Mouse (Mus musculus) inflammation-experienced regulatory T-cells, adult 6 months (primary cell): ENCODE results near the gene Slc35a2. TPM values are rescaled to one million over a fixed set of nuclear protein-coding genes. Genes with fewer than 3 reads are reported as not detected.
"Not testable (repeated sequence)": the region's sequence is repeated elsewhere in the genome, so short reads cannot be mapped to it uniquely, and the experiment has no call there.

Experiments
- ATAC-seq: one replicate; pipeline ENCODE4 v1.8.0; 2017
- polyA plus RNA-seq, 3 experiments: library from polyadenylated mRNA; unstranded; fragments of 100-300 nt; shearing (Covaris generic); gene quantifications; one replicate each; pipeline ENCODE4 v1.2.1; 2017

The Slc35a2 gene
- polyA plus RNA-seq, 3 experiments from 2014 or later: 18.6 to 23.6 (median 18.7) TPM

- not testable (repeated sequence) for ATAC-seq
Measured at GRCm38 (mm10) chrX:7909242-7909641, 25.4 kb downstream of the Slc35a2 start, which contains the start of gene Gm10490. TSS of gene Gm10490 (plus strand) at chrX:7909542.

GRCm38 (mm10) chrX:7910473-7910872 is 26.6 kb downstream of the Slc35a2 start:
- ATAC-seq: no peak

DNA sequence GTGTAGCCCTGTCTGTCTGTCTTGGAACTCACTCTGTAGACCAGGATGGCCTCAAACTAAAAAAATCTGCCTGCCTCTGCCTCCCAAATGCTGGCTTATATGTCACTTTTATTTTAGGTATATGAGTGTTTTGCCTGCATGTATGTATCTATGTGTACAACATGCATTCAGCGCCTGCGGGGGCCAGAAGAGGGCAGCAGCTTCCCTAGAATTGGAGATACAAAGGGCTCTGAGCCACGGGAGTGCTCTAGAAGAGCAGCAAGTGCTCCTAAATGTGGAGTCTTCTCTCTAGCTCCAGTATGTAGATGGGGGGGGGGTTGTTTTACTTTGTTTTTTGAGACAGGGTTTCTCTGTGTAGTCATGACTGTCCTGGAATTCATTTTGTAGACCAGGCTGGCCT is 31.8 kb downstream of the Slc35a2 start:
- ATAC-seq: not testable (repeated sequence)

- not testable (repeated sequence) for ATAC-seq
Measured at GRCm38 (mm10) chrX:7917960-7918359, 34.1 kb downstream of the Slc35a2 start.

- no peak for ATAC-seq
Measured at GRCm38 (mm10) chrX:7919601-7920383, 36.0 kb downstream of the Slc35a2 start, which contains the start of gene Pcsk1n. TSS of gene Pcsk1n (plus strand) at chrX:7919822.

DNA sequence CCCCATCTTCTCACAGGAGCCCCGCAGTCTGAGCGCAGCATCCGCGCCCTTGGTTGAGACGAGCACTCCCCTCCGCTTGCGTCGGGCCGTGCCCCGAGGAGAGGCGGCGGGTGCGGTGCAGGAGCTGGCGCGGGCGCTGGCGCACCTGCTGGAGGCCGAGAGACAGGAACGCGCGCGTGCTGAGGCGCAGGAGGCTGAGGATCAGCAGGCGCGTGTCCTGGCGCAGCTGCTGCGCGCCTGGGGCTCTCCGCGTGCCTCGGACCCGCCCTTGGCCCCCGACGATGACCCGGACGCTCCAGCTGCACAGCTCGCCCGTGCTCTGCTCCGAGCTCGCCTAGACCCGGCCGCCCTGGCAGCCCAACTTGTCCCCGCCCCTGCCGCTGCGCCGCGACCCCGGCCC is 38.2 kb downstream of the Slc35a2 start:
- ATAC-seq: no peak

GRCm38 (mm10) chrX:7926266-7926665 is 42.4 kb downstream of the Slc35a2 start:
- ATAC-seq: no peak

- no peak for ATAC-seq
Measured at GRCm38 (mm10) chrX:7927116-7927515, 43.3 kb downstream of the Slc35a2 start.

DNA sequence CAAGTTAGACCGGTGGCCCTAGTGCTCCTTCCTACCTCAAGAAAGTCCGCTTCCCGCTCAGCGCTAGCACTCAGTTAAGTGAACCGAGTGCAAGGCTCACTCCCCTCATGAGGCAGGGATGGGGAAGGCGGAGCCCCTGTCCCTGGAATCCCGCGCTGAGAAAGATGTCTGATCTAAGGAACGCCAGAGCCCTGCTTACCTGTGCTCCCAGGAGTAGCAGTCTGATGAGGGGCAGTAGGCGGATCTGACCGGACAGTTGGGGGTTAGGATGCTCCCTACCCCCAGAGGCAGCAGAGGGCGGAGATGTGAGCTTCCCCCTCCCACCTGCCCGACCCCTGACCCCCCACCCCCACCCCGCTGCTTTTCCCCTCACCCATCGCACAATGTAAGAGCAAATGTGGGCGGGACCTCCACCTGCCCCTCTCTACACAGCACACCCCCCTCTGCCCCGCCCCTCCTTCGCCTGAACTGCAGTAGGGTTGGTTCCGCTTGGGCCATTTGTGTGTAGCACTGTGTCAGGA is 44.5 kb downstream of the Slc35a2 start, which contains the start of gene Eras:
TSS of gene Eras (minus strand) at position 338 of the 521 bp plus-strand sequence.
- no peak for ATAC-seq

DNA sequence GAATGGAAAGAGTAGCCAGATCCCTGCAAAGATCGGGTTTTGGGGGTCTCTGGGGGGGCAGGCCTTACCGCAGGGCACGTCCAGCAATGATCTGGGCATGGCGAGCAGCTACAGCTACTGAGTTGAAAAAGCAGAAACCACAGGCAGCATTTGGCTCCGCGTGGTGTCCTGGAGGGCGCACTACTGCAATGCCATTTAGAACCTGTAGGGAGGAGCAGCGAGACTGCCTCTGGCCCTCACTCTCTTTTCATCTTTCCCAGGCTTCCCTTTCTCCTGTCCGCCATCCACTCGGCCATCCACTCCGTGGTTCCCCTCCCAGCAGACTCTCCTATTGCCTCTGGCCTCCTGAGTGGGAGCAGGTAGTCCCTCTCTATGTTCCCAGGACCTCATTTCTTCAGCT is 53.0 kb downstream of the Slc35a2 start:
- ATAC-seq: no peak

DNA sequence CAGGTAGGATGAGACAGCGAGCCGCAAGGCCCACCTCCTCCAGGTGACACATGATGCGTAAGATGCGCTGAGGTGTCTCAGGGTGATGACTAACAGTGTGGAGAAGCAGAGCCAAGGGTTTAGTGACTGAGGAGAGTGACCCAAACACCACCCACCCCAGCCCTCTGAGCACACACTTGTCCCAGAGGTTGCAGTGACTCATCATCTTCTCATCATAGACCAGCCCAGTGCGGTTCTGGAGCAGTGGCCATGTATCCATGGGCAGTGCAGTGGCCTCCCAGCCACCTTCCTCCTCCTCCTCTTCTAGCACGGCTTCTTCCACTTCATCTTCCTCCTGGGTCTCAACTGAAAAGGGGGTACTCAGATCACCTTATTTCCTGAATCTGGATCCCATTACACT is 53.8 kb downstream of the Slc35a2 start:
- ATAC-seq: no peak

Other genes starting within 250 kb of the Slc35a2 start
- 1 to 10 TPM; 1.8 to 7.0 (median 7.0) TPM for gene Syp, start 245.6 kb upstream of the Slc35a2 start, polyA plus RNA-seq
- 1 to 10 TPM; 4.6 to 8.3 (median 7.4) TPM for gene Prickle3, start 226.8 kb upstream of the Slc35a2 start, polyA plus RNA-seq
- 100 to 1,000 TPM; 140 to 192 (median 157) TPM for gene Plp2, start 212.6 kb upstream of the Slc35a2 start, polyA plus RNA-seq
- not detected for gene Magix, start 202.8 kb upstream of the Slc35a2 start, polyA plus RNA-seq
- gene Gpkow, start 186.9 kb upstream of the Slc35a2 start, polyA plus RNA-seq: 10 to 100 TPM; 48.0 to 54.7 (median 52.7) TPM
- gene Wdr45, start 169.7 kb upstream of the Slc35a2 start, polyA plus RNA-seq: 10 to 100 TPM; 39.0 to 53.6 (median 47.3) TPM
- gene Gm45208, start 161.8 kb upstream of the Slc35a2 start, polyA plus RNA-seq: not detected
- gene Praf2, start 155.6 kb upstream of the Slc35a2 start, polyA plus RNA-seq: 10 to 100 TPM; 33.2 to 42.0 (median 41.3) TPM
- under 1 TPM in 1 of 3 experiments, not detected in 2; 0.59 TPM for gene Ccdc120, start 133.1 kb upstream of the Slc35a2 start, polyA plus RNA-seq
- gene Tfe3, start 121.5 kb upstream of the Slc35a2 start, polyA plus RNA-seq: 10 to 100 TPM; 12.6 to 15.0 (median 12.9) TPM
- 10 to 100 TPM; 46.3 to 91.0 (median 68.7) TPM for gene Gripap1, start 94.3 kb upstream of the Slc35a2 start, polyA plus RNA-seq
- 1 to 10 TPM in 1 of 3 experiments, under 1 TPM in 2; 0.43 to 1.1 (median 0.50) TPM for gene Kcnd1, start 61.7 kb upstream of the Slc35a2 start, polyA plus RNA-seq
- 10 to 100 TPM; 18.2 to 34.2 (median 24.7) TPM for gene Otud5, start 42.7 kb upstream of the Slc35a2 start, polyA plus RNA-seq
- gene Pim2, start 5.8 kb upstream of the Slc35a2 start, polyA plus RNA-seq: 10 to 100 TPM; 29.8 to 42.0 (median 39.9) TPM
- gene Pqbp1, start 15.2 kb downstream of the Slc35a2 start, polyA plus RNA-seq: 100 to 1,000 TPM in 1 of 3 experiments, 10 to 100 TPM in 2; 91.7 to 116 (median 99.0) TPM
- gene Timm17b, start 15.3 kb downstream of the Slc35a2 start, polyA plus RNA-seq: 100 to 1,000 TPM; 116 to 127 (median 123) TPM
- not detected for gene Gm10491, start 23.8 kb downstream of the Slc35a2 start, polyA plus RNA-seq
- gene Gm10490, start 25.5 kb downstream of the Slc35a2 start, polyA plus RNA-seq: not detected
- gene Pcsk1n, start 35.8 kb downstream of the Slc35a2 start, polyA plus RNA-seq: not detected
- gene Eras, start 44.6 kb downstream of the Slc35a2 start, polyA plus RNA-seq: not detected
- gene Hdac6, start 63.9 kb downstream of the Slc35a2 start, polyA plus RNA-seq: 10 to 100 TPM in 1 of 3 experiments, 1 to 10 TPM in 2; 6.2 to 12.7 (median 9.4) TPM
- gene Gata1, start 94.0 kb downstream of the Slc35a2 start, polyA plus RNA-seq: 10 to 100 TPM in 2 of 3 experiments, not detected in 1; 25.6 to 27.7 TPM
- not detected for gene Glod5, start 134.5 kb downstream of the Slc35a2 start, polyA plus RNA-seq
- 10 to 100 TPM; 14.7 to 26.1 (median 20.7) TPM for gene Suv39h1, start 190.7 kb downstream of the Slc35a2 start, polyA plus RNA-seq
- 10 to 100 TPM; 18.3 to 24.3 (median 22.3) TPM for gene Was, start 206.5 kb downstream of the Slc35a2 start, polyA plus RNA-seq
- gene Wdr13, start 248.9 kb downstream of the Slc35a2 start, polyA plus RNA-seq: 10 to 100 TPM; 13.8 to 20.4 (median 19.5) TPM